Mouse (Mus musculus): ENCODE measurements around the gene Col4a1. TPM values are rescaled to one million over a fixed set of nuclear protein-coding genes. Genes with fewer than 3 reads are reported as not detected.

Gene Col4a1
- polyA plus RNA-seq, 1 experiment from 2014 or later, result 79.3 TPM

DNA sequence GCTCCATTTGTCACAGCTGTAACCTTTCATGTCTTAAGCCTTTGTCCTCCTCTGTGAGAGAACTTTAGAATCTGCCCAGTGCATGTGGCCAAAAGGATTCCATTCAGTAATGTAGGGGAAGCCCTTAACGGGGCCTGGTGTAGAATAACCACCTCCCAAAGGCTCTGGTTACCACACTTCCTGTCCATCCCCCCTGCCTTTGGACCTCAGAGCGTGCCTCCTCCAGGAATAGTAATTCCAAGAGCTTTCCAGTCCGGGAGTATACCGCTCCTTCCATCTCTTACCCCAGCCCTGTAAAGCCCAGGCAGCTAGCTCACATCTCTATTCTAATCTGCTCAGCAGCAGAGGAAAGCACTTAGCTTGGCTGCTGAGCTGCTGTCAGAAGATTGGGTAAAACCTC, 14.7 kb upstream of the Col4a1 start:
- H3K36me3 ChIP-seq, result no peaks in the 10 kb centered on the region
- H3K9ac ChIP-seq (replicated peaks), result no peak overlapping the region
- ATAC-seq (ENCODE audit: low FRiP score), result no peak
- 64% methylated on average over 4 of the region's 4 CpGs for WGBS
- H3K9me3 ChIP-seq (replicated peaks), result no peaks in the 10 kb centered on the region
- no peak overlapping the region for H3K4me3 ChIP-seq (replicated peaks)
- H3K27me3 ChIP-seq (replicated peaks), result no peaks in the 10 kb centered on the region
- no peak overlapping the region for H3K27ac ChIP-seq (replicated peaks)
- no peak overlapping the region for H3K4me2 ChIP-seq
- peaks cover 5% of the 10 kb centered on the region; the same call in 1 of the 2 replicates for H3K4me1 ChIP-seq

DNA sequence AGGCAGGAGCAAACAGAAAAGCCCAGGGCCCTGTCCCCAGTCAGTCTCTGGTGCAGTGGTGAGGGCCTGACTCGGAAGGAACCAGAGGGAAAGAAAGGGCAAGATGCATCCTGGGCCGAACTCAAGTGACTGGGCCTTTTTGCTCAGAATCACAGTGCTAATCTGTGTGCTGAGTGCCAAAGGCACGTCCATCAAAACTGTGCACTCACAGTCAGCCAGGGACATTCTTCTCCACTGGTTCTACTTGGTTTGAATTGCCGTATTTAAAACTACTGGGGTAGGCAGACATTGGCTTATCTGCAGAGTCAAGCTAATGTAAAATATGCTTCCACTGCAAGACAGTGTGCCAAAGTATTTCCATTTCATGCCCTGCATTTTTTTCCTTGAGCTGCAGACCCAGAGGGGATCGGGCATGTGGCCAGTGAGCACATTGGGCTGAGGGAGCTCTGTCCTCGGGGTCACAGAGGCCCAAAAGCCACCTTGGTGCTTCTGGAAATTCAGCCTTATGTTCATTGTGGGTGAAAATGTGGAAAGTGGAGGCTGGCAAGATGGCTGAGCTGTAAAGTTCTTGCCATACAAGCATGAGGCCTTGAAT, 12.3 kb upstream of the Col4a1 start:
- 70% methylated on average over 6 of the region's 6 CpGs for WGBS
- Histone ChIP-seq H3K27me3 (replicated peaks) (no peaks in the 10 kb centered on the region), H3K27ac (replicated peaks) (no peak overlapping the region), H3K4me1 (peaks cover 5% of the 10 kb centered on the region; the same call in 1 of the 2 replicates), H3K4me2 (no peak overlapping the region), H3K4me3 (replicated peaks) (no peak overlapping the region), H3K9me3 (replicated peaks) (no peaks in the 10 kb centered on the region), H3K9ac (replicated peaks) (no peak overlapping the region), H3K36me3 (no peaks in the 10 kb centered on the region)
- no peak for ATAC-seq (ENCODE audit: low FRiP score)

DNA sequence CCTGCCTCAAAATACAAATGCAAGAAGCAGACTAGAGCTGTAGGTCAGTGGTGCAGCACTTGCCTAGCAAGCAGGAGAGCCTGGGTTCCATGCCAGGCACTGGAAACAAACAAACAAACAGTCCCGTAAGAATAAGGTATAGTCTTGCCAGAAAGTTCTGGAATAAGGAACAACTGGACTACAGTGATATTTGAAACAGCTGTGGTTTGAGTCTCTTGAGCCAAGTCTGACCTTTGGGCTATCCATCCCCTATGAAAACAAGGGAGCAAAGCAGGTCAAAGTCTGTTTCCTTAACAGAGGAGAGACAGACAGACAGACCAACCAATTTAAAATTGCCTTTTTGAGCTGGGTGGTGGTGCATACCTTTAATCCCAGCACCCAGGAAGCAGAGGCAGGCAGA, 11.1 kb upstream of the Col4a1 start:
- no peak overlapping the region for H3K27ac ChIP-seq (replicated peaks)
- H3K9me3 ChIP-seq (replicated peaks), result no peaks in the 10 kb centered on the region
- 80% methylated on average over 1 of the region's 1 CpGs for WGBS
- H3K4me2 ChIP-seq, result no peak overlapping the region
- no peak overlapping the region for H3K4me3 ChIP-seq (replicated peaks)
- no peak overlapping the region for H3K9ac ChIP-seq (replicated peaks)
- H3K27me3 ChIP-seq (replicated peaks), result no peaks in the 10 kb centered on the region
- H3K4me1 ChIP-seq, result peaks cover 5% of the 10 kb centered on the region; the same call in 1 of the 2 replicates
- no peak for ATAC-seq (ENCODE audit: low FRiP score)
- H3K36me3 ChIP-seq, result no peaks in the 10 kb centered on the region

DNA sequence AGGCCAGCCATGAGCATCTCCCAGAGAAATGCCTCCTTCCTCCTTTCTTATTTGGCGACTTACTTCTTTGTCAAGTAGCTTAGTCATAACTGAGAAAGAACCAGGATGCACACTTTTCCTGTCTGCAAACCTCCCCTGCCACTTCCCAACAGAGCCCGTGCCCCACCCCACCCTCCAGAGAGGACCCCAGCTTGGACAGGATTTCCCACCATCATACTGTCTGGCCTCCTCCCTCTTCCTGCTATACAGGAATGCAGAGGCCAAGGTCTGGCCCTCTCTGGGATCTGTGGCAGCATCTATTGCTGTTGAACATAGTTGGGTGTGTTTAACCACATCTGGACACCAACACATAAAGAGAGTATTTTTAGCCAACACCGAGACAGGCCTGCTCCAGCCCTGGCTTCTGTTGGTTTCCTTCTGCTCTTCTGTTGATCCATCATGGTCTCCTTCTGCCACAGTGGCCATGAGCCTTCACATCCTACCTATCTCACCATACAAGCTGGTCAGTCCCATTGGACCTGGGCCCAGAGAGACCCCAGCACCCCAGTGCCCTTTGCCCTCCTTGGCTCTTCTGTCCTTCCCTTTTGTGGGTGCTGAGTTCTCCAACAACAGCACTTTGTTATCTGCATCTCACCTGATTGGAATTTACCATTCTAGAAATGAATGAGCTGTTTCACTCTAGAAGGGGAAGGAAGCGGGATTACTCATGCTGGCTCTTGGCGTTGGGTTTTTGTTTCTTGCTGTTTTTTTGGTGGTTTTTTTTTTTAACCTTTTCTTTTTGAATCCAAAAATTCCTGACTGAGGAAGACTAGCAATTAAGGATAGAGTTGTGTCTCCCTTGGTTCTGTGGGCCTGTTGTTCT, 10.3 kb upstream of the Col4a1 start:
- H3K36me3 ChIP-seq, result no peaks in the 10 kb centered on the region
- H3K4me2 ChIP-seq, result no peak overlapping the region
- 91% methylated on average over 5 of the region's 5 CpGs for WGBS
- H3K4me3 ChIP-seq (replicated peaks), result no peak overlapping the region
- peaks cover 2% of the 10 kb centered on the region; the same call in 1 of the 2 replicates for H3K4me1 ChIP-seq
- no peak overlapping the region for H3K9ac ChIP-seq (replicated peaks)
- H3K27ac ChIP-seq (replicated peaks), result 0 out of 2 replicates have a peak overlapping the region, but pooled peaks have one; percentile 41
- no peaks in the 10 kb centered on the region for H3K9me3 ChIP-seq (replicated peaks)
- no peaks in the 10 kb centered on the region for H3K27me3 ChIP-seq (replicated peaks)
- no peak for ATAC-seq (ENCODE audit: low FRiP score)

DNA sequence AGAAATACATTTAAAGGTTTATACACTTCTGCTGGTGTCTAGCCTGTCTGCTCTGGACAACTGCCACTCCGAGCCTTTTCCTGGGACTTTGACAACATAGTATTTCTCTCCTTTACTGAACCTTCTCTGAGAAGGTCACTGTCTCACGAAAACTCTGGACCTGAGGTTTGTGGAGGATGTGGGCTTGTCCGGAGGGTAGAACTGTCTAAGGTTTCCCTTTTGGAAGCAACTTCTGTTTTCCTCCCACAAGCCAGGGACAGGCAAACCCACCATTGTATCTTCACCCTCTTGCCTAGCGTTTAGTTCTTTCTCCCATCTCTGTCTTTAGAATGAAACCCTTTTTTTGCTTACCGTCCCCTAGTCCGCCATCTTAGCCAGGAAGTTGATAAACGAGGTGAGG, 9.2 kb upstream of the Col4a1 start:
- H3K9ac ChIP-seq (replicated peaks), result no peak overlapping the region
- H3K27me3 ChIP-seq (replicated peaks), result no peaks in the 10 kb centered on the region
- no peak for ATAC-seq (ENCODE audit: low FRiP score)
- no peaks in the 10 kb centered on the region for H3K9me3 ChIP-seq (replicated peaks)
- no peaks in the 10 kb centered on the region for H3K36me3 ChIP-seq
- no peak overlapping the region for H3K4me3 ChIP-seq (replicated peaks)
- H3K27ac ChIP-seq (replicated peaks), result no peak overlapping the region
- 92% methylated on average over 7 of the region's 7 CpGs for WGBS
- no peak overlapping the region for H3K4me2 ChIP-seq
- H3K4me1 ChIP-seq, result no peaks in the 10 kb centered on the region

DNA sequence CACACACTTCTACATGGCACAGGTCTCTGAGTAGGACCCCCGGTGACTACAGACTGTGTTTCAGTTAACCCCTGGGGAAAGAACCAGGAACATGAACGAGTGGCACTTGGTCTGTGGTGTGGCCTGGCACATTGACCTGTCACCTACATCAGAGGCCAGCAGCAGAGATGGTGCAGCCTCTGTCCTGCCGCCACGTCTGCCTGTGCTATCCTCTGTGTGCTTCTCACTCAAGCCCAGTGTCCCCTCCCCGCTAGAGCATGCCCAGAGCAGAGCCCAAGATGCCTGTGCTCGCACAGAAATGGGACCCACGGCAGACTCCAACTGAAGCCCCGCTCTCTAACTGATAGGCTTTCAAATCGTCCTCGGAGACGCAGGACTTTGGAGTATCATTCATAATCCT, 6.8 kb upstream of the Col4a1 start:
- no peak for ATAC-seq (ENCODE audit: low FRiP score)
- H3K27ac ChIP-seq (replicated peaks), result no peak overlapping the region
- H3K4me2 ChIP-seq, result no peak overlapping the region
- WGBS, result 91% methylated on average over 11 of the region's 11 CpGs
- peaks cover 20% of the 10 kb centered on the region for H3K27me3 ChIP-seq (replicated peaks)
- no peak overlapping the region for H3K4me3 ChIP-seq (replicated peaks)
- H3K9me3 ChIP-seq (replicated peaks), result no peaks in the 10 kb centered on the region
- no peak overlapping the region for H3K9ac ChIP-seq (replicated peaks)
- no peaks in the 10 kb centered on the region for H3K4me1 ChIP-seq
- no peaks in the 10 kb centered on the region for H3K36me3 ChIP-seq

DNA sequence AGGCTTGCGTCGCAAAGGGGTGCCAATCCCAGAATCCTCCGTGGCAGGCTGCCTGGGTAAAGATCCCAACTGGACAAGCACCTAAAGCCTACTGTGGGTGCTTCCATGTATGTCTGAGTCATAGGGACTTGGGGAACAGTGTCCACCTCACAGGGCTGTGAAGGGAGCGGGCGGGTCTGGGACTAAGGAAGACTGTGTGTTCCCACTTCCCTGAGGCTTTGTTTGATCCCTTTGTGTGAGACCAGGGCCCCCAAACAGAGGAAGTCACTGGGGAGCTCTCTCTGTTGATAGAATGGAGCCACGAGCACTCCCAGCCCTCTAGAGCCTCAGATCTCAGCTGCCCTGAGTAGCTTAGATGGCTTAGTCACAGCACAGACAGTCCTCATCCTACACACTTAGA, 3.5 kb upstream of the Col4a1 start:
- Histone ChIP-seq H3K27ac (replicated peaks) (no peak overlapping the region), H3K4me3 (replicated peaks) (no peak overlapping the region)

DNA sequence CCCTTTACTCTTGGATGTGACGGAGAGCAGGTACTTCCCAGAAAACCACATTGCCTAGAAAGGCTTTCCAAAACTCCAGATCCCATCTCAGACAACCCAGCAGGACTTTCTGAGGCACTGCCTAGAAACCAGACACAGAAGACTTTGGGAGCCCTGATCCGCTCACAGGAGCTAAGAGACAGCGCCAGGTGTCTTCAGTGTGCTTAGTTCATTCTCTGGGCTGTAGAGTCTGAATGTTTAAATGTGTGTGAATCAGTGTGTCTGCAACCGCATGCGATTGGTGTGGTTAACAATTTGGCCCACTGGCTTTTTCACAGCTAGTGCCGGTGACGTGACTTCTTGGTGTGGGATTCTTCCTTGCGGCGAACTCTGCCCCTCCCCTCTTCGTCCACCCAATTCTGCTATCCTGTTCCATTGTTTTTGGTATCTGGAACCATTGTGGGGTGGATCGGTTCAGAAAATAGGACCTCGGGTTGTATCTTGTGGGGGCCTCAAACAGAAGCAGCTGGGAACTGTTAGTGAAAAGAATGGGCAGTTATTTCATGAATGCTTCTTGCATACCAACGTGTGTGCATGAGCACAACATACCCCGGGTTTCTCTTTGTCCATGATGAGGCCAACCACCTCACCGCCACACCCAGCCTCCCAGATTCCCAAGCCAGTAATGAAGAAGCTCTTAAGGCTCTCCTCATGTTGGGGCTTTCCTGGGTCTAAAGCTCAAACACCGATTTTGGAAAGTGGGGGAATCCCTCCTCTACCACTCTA, 2.7 kb upstream of the Col4a1 start:
- 73% methylated on average over 16 of the region's 16 CpGs for WGBS
- no peak for ATAC-seq (ENCODE audit: low FRiP score)

More for the DNA sequence above, 3.5 kb upstream of the Col4a1 start:
- Histone ChIP-seq H3K27me3 (replicated peaks) (peaks cover 47% of the 10 kb centered on the region), H3K9me3 (replicated peaks) (no peaks in the 10 kb centered on the region), H3K36me3 (no peaks in the 10 kb centered on the region), H3K4me2 (peak overlapping the region; percentile 27; the same call in 1 of the 2 replicates), H3K4me1 (peaks cover 28% of the 10 kb centered on the region), H3K9ac (replicated peaks) (no peak overlapping the region)
- ATAC-seq (ENCODE audit: low FRiP score), result no peak
- 80% methylated on average over 6 of the region's 6 CpGs for WGBS

DNA sequence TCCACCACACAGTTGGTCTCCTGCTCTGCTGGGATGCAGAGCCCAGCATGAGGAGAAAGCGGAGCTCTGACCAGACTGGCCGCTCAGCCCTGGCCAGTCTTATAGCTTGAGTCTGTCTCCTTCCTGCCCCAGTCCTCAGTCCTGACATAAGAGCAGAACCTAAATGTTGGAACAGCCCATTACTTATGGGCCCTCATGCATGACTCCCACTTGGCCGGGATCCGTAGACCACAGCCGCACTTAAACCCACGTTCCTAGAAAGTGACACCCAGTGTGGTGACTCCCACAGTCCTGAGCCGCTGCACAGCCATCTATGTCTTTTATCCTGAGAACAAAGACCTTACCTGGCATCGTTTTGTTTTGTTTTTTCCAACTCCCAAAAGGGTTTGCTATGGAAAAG, 2.0 kb upstream of the Col4a1 start:
- Histone ChIP-seq H3K36me3 (no peaks in the 10 kb centered on the region), H3K9ac (replicated peaks) (no peak overlapping the region), H3K27me3 (replicated peaks) (peaks cover 62% of the 10 kb centered on the region), H3K27ac (replicated peaks) (no peak overlapping the region), H3K4me3 (replicated peaks) (peak overlapping the region; percentile 60; the same call in 1 of the 2 replicates), H3K4me2 (peak overlapping the region; percentile 93), H3K4me1 (peaks cover 28% of the 10 kb centered on the region), H3K9me3 (replicated peaks) (no peaks in the 10 kb centered on the region)
- 82% methylated on average over 8 of the region's 8 CpGs for WGBS
- ATAC-seq (ENCODE audit: low FRiP score), result no peak

More for the DNA sequence above, 2.7 kb upstream of the Col4a1 start:
- peaks cover 55% of the 10 kb centered on the region for H3K27me3 ChIP-seq (replicated peaks)
- no peak overlapping the region for H3K9ac ChIP-seq (replicated peaks)
- H3K36me3 ChIP-seq, result no peaks in the 10 kb centered on the region
- no peaks in the 10 kb centered on the region for H3K9me3 ChIP-seq (replicated peaks)
- no peak overlapping the region for H3K27ac ChIP-seq (replicated peaks)
- H3K4me1 ChIP-seq, result peaks cover 28% of the 10 kb centered on the region
- no peak overlapping the region for H3K4me3 ChIP-seq (replicated peaks)
- peak overlapping the region; percentile 27; the same call in 1 of the 2 replicates for H3K4me2 ChIP-seq

DNA sequence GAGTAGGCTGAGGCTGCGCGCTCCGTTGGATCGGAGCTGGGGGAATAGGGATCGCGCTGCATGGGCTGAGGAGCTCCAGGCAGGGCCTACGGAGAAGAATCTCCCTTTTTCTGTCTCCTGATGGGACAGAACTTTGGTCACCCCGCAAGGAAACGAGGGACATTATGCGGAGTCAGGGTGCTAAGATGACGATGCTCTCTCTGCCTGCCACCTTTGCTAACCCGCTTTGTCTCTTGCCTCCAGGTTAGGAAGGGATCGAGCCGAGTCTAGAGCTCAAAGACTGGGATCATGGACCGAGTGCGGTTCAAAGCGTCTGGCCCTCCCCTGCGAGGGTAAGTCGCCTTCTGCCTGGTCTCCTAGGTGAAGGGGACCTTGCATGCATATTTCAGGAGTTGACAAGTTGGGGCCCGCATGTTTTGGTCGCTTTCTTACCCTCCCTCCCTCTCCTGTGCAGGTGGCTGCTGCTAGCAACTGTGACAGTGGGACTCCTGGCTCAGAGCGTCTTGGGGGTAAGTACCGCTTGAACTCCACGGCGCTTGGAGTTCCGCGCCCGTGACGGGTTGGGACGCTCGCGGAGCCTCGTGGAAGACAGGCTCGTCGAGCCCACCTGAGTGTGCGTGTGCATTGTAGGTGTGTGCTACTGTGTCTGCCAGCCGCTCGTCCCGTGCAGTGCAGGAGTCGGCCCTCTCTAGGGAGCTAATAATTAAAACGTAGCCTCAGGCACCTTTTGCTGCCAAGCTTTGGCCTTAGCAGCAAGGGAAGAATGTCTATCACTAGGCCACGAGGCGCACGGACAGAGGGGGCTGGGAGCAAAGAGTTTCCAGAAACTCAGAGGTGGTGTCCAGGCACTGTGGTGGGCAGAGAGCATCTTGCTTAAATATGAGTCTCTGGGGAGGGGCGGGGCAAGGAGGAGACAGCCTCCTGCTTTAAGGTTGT, 818 bp upstream of the Col4a1 start:
- H3K36me3 ChIP-seq, result no peaks in the 10 kb centered on the region

More for the DNA sequence above, 818 bp upstream of the Col4a1 start:
- no peaks in the 10 kb centered on the region for H3K9me3 ChIP-seq (replicated peaks)
- H3K9ac ChIP-seq (replicated peaks), result peak overlapping the region; percentile 64
- WGBS, result 3% methylated on average over 45 of the region's 45 CpGs
- peak overlapping the region; percentile 93 for H3K4me2 ChIP-seq
- H3K27ac ChIP-seq (replicated peaks), result no peak overlapping the region
- peaks cover 71% of the 10 kb centered on the region for H3K27me3 ChIP-seq (replicated peaks)
- peak; percentile 40; the same call in 1 of the 2 replicates for ATAC-seq (ENCODE audit: low FRiP score)
- H3K4me1 ChIP-seq, result peaks cover 28% of the 10 kb centered on the region
- H3K4me3 ChIP-seq (replicated peaks), result peak overlapping the region; percentile 60
